In the genomic region with DNA sequence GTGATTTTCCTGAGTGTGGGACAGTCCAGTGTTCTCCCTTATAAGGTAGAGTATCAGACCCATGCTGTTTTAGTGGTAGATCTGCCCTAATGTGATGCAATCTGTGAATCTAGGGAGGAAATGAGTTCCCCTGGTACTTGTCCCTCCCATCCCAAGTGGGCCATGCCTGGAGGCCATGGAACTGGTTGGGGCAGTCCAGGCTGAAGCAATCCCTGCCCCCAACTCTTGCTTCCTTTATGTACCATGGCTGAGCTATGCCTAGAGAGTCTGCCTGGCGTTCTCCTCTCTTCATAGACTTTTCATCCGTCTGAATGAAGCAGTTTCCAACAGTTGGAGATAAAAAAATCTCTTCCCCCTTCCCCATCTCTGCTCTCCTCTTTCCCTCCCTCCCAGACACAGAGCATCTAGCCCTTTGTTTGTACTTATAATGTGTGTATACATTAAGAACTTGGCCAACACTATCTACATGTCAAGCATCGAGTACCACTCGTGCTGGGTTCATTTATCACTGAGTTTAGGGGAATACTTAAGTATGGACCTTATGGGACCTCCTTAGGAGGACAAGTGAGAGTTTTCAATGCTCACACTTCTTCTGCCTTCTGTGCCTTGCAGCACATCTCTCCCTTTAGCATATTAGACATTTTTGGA, we compare ENCODE assay signal across 18 mouse cellular contexts.
DNase-seq lines count a peak whose midpoint lies in the region; ATAC-seq and TF ChIP-seq lines count a peak whose summit lies in the region.
"Had no signal": no experiment of that assay in that cellular context is flagged by ENCODE, and none has a peak within 500 bp of the region (broad histone marks: within the 10 kb centered on the region; RNA-seq: fewer than 3 reads in every experiment).

No protein-coding gene starts in this region.

- no peak for TF ChIP-seq CTCF in lung, postnatal 0 days (IDR thresholded peaks at IDR 0.05)

- H3K4me1 ChIP-seq in kidney, embryonic 16.5 days (ENCODE audit: insufficient read depth, low read length): peaks cover 7% of the 10 kb centered on the region; the same call in 1 of the 2 replicates
- H3K4me1 ChIP-seq in lung, postnatal 0 days (ENCODE audit: insufficient read depth, low read depth, low read length): no peaks in the 10 kb centered on the region; the same call in 1 of the 2 replicates
- H3K4me1 ChIP-seq in forebrain, embryonic 16.5 days (replicated peaks; ENCODE audit: control insufficient read depth, insufficient read depth, low read length): no peaks in the 10 kb centered on the region
- H3K4me1 ChIP-seq: forebrain, embryonic 12.5 days; limb, embryonic 13.5 days; liver, embryonic 13.5 days; midbrain, embryonic 12.5 days had no signal

- TF ChIP-seq EP300 in lung, postnatal 0 days (IDR thresholded peaks at IDR 0.05): no peak

- H3K27ac ChIP-seq in kidney, embryonic 16.5 days (ENCODE audit: low read length): no peak overlapping the region
- H3K27ac ChIP-seq in lung, postnatal 0 days (ENCODE audit: low read length): no peak overlapping the region
- no peak overlapping the region for H3K27ac ChIP-seq in forebrain, embryonic 16.5 days (ENCODE audit: low read length)
- H3K27ac ChIP-seq: forebrain, embryonic 12.5 days; hindbrain, embryonic 15.5 days; limb, embryonic 13.5 days; liver, embryonic 13.5 days; midbrain, embryonic 12.5 days had no signal

- 80% methylated on average over 4 of the region's 4 CpGs for WGBS in kidney, embryonic 16.5 days
- WGBS in lung, postnatal 0 days: 29% methylated on average over 4 of the region's 4 CpGs
- WGBS in forebrain, embryonic 16.5 days: 90% methylated on average over 4 of the region's 4 CpGs

- no peak overlapping the region for H3K4me2 ChIP-seq in kidney, embryonic 16.5 days (replicated peaks; ENCODE audit: low read depth, low read length)
- no peak overlapping the region for H3K4me2 ChIP-seq in lung, postnatal 0 days (replicated peaks; ENCODE audit: low read depth, low read length)
- H3K4me2 ChIP-seq in forebrain, embryonic 16.5 days (ENCODE audit: low read length): no peak overlapping the region
- H3K4me2 ChIP-seq: forebrain, embryonic 12.5 days; hindbrain, embryonic 15.5 days; limb, embryonic 13.5 days; liver, embryonic 13.5 days; midbrain, embryonic 12.5 days had no signal

- no peak overlapping the region for H3K9ac ChIP-seq in kidney, embryonic 16.5 days (replicated peaks; ENCODE audit: low read length)
- H3K9ac ChIP-seq in lung, postnatal 0 days (replicated peaks; ENCODE audit: low read depth): no peak overlapping the region
- H3K9ac ChIP-seq in forebrain, embryonic 16.5 days (replicated peaks; ENCODE audit: low read depth, low read length): no peak overlapping the region
- H3K9ac ChIP-seq: forebrain, embryonic 12.5 days; hindbrain, embryonic 15.5 days; limb, embryonic 13.5 days; liver, embryonic 13.5 days; midbrain, embryonic 12.5 days had no signal

- DNase-seq in kidney, adult 8-10 months: no peak
- peak; percentile 13 for DNase-seq in urinary bladder, postnatal 25 days (ENCODE audit: low spot score)
- DNase-seq in urinary bladder, postnatal 4 days (ENCODE audit: low spot score in 2 of 2): no peak
- peak; percentile 62 for DNase-seq in lung, postnatal 0 days (ENCODE audit: low spot score)
- DNase-seq in cerebellum, adult 11 months: no peak
- DNase-seq: B cell, adult 2 months; cerebellum, adult 8-10 months; gastrocnemius, postnatal 10 days; heart, adult 18-20 months; heart, postnatal 4 days; liver, embryonic 13.5 days had no signal

- H3K4me3 ChIP-seq in kidney, embryonic 16.5 days (ENCODE audit: low read length): no peak overlapping the region
- no peak overlapping the region for H3K4me3 ChIP-seq in lung, postnatal 0 days (ENCODE audit: low read depth, low read length)
- no peak overlapping the region for H3K4me3 ChIP-seq in forebrain, embryonic 16.5 days (replicated peaks; ENCODE audit: low read length)
- H3K4me3 ChIP-seq: forebrain, embryonic 12.5 days; hindbrain, embryonic 15.5 days; limb, embryonic 13.5 days; liver, embryonic 13.5 days; midbrain, embryonic 12.5 days had no signal

- no peaks in the 10 kb centered on the region for H3K36me3 ChIP-seq in kidney, embryonic 16.5 days (ENCODE audit: insufficient read depth, low read length)
- H3K36me3 ChIP-seq in lung, postnatal 0 days (ENCODE audit: insufficient read depth, low read length): no peaks in the 10 kb centered on the region
- no peaks in the 10 kb centered on the region for H3K36me3 ChIP-seq in forebrain, embryonic 16.5 days (ENCODE audit: control insufficient read depth, insufficient read depth)
- H3K36me3 ChIP-seq: forebrain, embryonic 12.5 days; hindbrain, embryonic 15.5 days; limb, embryonic 13.5 days; liver, embryonic 13.5 days; midbrain, embryonic 12.5 days had no signal

- H3K27me3 ChIP-seq in kidney, embryonic 16.5 days (ENCODE audit: insufficient read depth, low read length): no peaks in the 10 kb centered on the region
- no peaks in the 10 kb centered on the region for H3K27me3 ChIP-seq in lung, postnatal 0 days (replicated peaks; ENCODE audit: insufficient read depth, low read length)
- H3K27me3 ChIP-seq in forebrain, embryonic 16.5 days (replicated peaks; ENCODE audit: control insufficient read depth, insufficient read depth, low read length): no peaks in the 10 kb centered on the region
- H3K27me3 ChIP-seq: forebrain, embryonic 12.5 days; hindbrain, embryonic 15.5 days; limb, embryonic 13.5 days; liver, embryonic 13.5 days; midbrain, embryonic 12.5 days had no signal

- peak; percentile 70; the same call in 1 of the 2 replicates for ATAC-seq in kidney, embryonic 16.5 days (ENCODE audit: low FRiP score, low TSS enrichment)
- ATAC-seq in lung, postnatal 0 days: peak; percentile 83
- ATAC-seq in forebrain, embryonic 16.5 days: no peak
- ATAC-seq: intestine, postnatal 0 days had no signal

- H3K9me3 ChIP-seq in kidney, embryonic 16.5 days (ENCODE audit: low read length): no peaks in the 10 kb centered on the region
- H3K9me3 ChIP-seq in lung, postnatal 0 days (ENCODE audit: low read length): no peaks in the 10 kb centered on the region
- H3K9me3 ChIP-seq in forebrain, embryonic 16.5 days (ENCODE audit: control insufficient read depth, low read length): no peaks in the 10 kb centered on the region
- H3K9me3 ChIP-seq: forebrain, embryonic 12.5 days; hindbrain, embryonic 15.5 days; limb, embryonic 13.5 days; liver, embryonic 13.5 days; midbrain, embryonic 12.5 days had no signal

Comparison
In these comparisons a context has a peak if more than half of its experiments do, and no peak if none do; other contexts are left out.
1. DNase-seq: peak in urinary bladder, postnatal 25 days (single experiment) and lung, postnatal 0 days (single experiment); none in kidney, adult 8-10 months (0 of 2), urinary bladder, postnatal 4 days (0 of 2) and cerebellum, adult 11 months (single experiment).